Mouse (Mus musculus): Measurements from ENCODE around the gene Flt1. TPM values are rescaled to one million over a fixed set of nuclear protein-coding genes. Genes with fewer than 3 reads are reported as not detected.

Gene Flt1
- polyA plus RNA-seq, 1 experiment, result 3.6 TPM

- Histone ChIP-seq H3K4me1 (ENCODE audit: control insufficient read depth, insufficient read depth, insufficient read length, low read length) (peaks cover 3% of the 10 kb centered on the region), H3K27ac (ENCODE audit: insufficient read depth, low read depth, low read length) (peak overlapping the region; percentile 35), H3K27me3 (ENCODE audit: control insufficient read depth, insufficient read depth, low read length) (0 out of 2 replicates have a peak, but pooled peaks cover 3% of the 10 kb centered on the region), H3K4me3 (ENCODE audit: low read depth, low read length) (peak overlapping the region; percentile 55), H3K36me3 (ENCODE audit: control insufficient read depth, insufficient read depth, low read length) (no peaks in the 10 kb centered on the region)
- no peak; the same call in 1 of the 2 replicates for TF ChIP-seq POLR2A (IDR thresholded peaks at IDR 0.05; ENCODE audit: low read depth, low read length)
- peak; percentile 43; the same call in 1 of the 2 replicates for TF ChIP-seq CTCF (IDR thresholded peaks at IDR 0.05; ENCODE audit: extremely low read depth, insufficient read length, insufficient replicate concordance, low read depth, low read length)
- whole genome bisulfite sequencing, result 17% methylated on average over 12 of the region's 12 CpGs
Observed at GRCm38 (mm10) chr5:147757832-147758587, 32.2 kb upstream of the Flt1 start.

GRCm38 (mm10) chr5:147752914-147753341, 27.1 kb upstream of the Flt1 start:
- TF ChIP-seq CTCF (IDR thresholded peaks at IDR 0.05; ENCODE audit: extremely low read depth, insufficient read length, insufficient replicate concordance, low read depth, low read length), result no peak
- no peak for TF ChIP-seq POLR2A (IDR thresholded peaks at IDR 0.05; ENCODE audit: low read depth, low read length)
- H3K36me3 ChIP-seq (ENCODE audit: control insufficient read depth, insufficient read depth, low read length), result no peaks in the 10 kb centered on the region
- no peak overlapping the region for H3K27ac ChIP-seq (ENCODE audit: insufficient read depth, low read depth, low read length)
- H3K27me3 ChIP-seq (ENCODE audit: control insufficient read depth, insufficient read depth, low read length), result peaks cover 18% of the 10 kb centered on the region; the same call in 1 of the 2 replicates
- WGBS, result 4% methylated on average over 25 of the region's 25 CpGs
- no peaks in the 10 kb centered on the region; the same call in 1 of the 2 replicates for H3K4me1 ChIP-seq (ENCODE audit: control insufficient read depth, insufficient read depth, insufficient read length, low read length)
- H3K4me3 ChIP-seq (ENCODE audit: low read depth, low read length), result no peak overlapping the region

DNA sequence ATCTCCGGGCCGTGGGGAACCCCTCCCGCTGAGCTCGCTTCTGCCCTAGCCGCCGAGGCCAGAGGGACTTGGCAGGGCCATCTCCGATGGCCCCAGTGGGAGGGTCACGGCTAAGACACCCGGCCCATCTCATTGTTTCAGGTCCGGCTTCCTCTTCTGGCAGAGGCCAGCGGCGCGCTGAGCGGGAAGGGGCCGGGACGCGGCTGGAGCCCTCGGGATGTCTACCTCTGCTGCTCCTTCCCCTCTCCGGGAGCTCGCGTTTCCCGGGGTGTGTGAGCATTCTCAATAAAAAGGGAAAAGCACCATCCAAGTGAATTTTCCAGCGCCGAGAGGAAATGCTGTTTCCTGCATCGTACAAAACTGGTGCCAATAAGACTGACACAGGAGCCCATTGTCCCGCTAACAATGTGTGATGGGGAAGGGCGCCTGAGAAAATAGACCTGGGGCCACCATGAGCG, 25.9 kb upstream of the Flt1 start:
- peaks cover 18% of the 10 kb centered on the region; the same call in 1 of the 2 replicates for H3K27me3 ChIP-seq (ENCODE audit: control insufficient read depth, insufficient read depth, low read length)
- no peaks in the 10 kb centered on the region for H3K36me3 ChIP-seq (ENCODE audit: control insufficient read depth, insufficient read depth, low read length)
- no peaks in the 10 kb centered on the region; the same call in 1 of the 2 replicates for H3K4me1 ChIP-seq (ENCODE audit: control insufficient read depth, insufficient read depth, insufficient read length, low read length)
- no peak for TF ChIP-seq POLR2A (IDR thresholded peaks at IDR 0.05; ENCODE audit: low read depth, low read length)
- TF ChIP-seq CTCF (IDR thresholded peaks at IDR 0.05; ENCODE audit: extremely low read depth, insufficient read length, insufficient replicate concordance, low read depth, low read length), result no peak
- no peak overlapping the region for H3K4me3 ChIP-seq (ENCODE audit: low read depth, low read length)
- 4% methylated on average over 28 of the region's 28 CpGs for WGBS
- H3K27ac ChIP-seq (ENCODE audit: insufficient read depth, low read depth, low read length), result no peak overlapping the region

DNA sequence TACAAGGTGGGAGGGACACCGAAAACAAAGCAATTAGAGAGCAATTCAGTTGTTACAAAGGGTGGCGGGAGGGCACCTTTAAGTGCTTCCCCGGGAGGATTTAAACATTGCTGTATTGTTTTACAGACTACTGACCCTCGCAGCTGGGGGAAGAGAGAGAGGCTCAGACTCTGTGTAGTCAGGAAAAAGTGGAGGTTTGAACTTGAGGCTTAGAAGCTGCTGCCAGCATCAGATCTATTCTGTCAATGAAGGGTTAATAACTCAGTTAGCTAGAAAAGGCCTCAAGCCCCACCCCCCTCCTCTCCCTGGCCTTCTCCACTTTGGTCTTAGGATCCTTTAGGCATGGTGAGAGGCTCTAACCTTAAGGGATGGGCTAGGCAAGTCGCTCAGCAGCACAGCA, 24.2 kb upstream of the Flt1 start:
- no peak overlapping the region for H3K27ac ChIP-seq (ENCODE audit: insufficient read depth, low read depth, low read length)
- no peaks in the 10 kb centered on the region for H3K36me3 ChIP-seq (ENCODE audit: control insufficient read depth, insufficient read depth, low read length)
- no peaks in the 10 kb centered on the region; the same call in 1 of the 2 replicates for H3K4me1 ChIP-seq (ENCODE audit: control insufficient read depth, insufficient read depth, insufficient read length, low read length)
- WGBS, result 27% methylated on average over 5 of the region's 5 CpGs
- no peak for TF ChIP-seq POLR2A (IDR thresholded peaks at IDR 0.05; ENCODE audit: low read depth, low read length)
- TF ChIP-seq CTCF (IDR thresholded peaks at IDR 0.05; ENCODE audit: extremely low read depth, insufficient read length, insufficient replicate concordance, low read depth, low read length), result no peak
- H3K4me3 ChIP-seq (ENCODE audit: low read depth, low read length), result no peak overlapping the region
- H3K27me3 ChIP-seq (ENCODE audit: control insufficient read depth, insufficient read depth, low read length), result peaks cover 18% of the 10 kb centered on the region; the same call in 1 of the 2 replicates

GRCm38 (mm10) chr5:147748081-147748581, 22.3 kb upstream of the Flt1 start:
- TF ChIP-seq CTCF (IDR thresholded peaks at IDR 0.05; ENCODE audit: extremely low read depth, insufficient read length, insufficient replicate concordance, low read depth, low read length) (no peak), POLR2A (IDR thresholded peaks at IDR 0.05; ENCODE audit: low read depth, low read length) (no peak)
- Histone ChIP-seq H3K4me1 (ENCODE audit: control insufficient read depth, insufficient read depth, insufficient read length, low read length) (no peaks in the 10 kb centered on the region; the same call in 1 of the 2 replicates), H3K36me3 (ENCODE audit: control insufficient read depth, insufficient read depth, low read length) (no peaks in the 10 kb centered on the region), H3K27ac (ENCODE audit: insufficient read depth, low read depth, low read length) (no peak overlapping the region), H3K4me3 (ENCODE audit: low read depth, low read length) (no peak overlapping the region), H3K27me3 (ENCODE audit: control insufficient read depth, insufficient read depth, low read length) (peaks cover 16% of the 10 kb centered on the region; the same call in 1 of the 2 replicates)
- 19% methylated on average over 15 of the region's 15 CpGs for WGBS

- 84% methylated on average over 21 of the region's 21 CpGs for WGBS
Observed at GRCm38 (mm10) chr5:147744900-147745653, 19.3 kb upstream of the Flt1 start.

More at GRCm38 (mm10) chr5:147744900-147745653, 19.3 kb upstream of the Flt1 start:
- Histone ChIP-seq H3K4me3 (ENCODE audit: low read depth, low read length) (no peak overlapping the region), H3K36me3 (ENCODE audit: control insufficient read depth, insufficient read depth, low read length) (no peaks in the 10 kb centered on the region), H3K27ac (ENCODE audit: insufficient read depth, low read depth, low read length) (no peak overlapping the region), H3K27me3 (ENCODE audit: control insufficient read depth, insufficient read depth, low read length) (0 out of 2 replicates have a peak, but pooled peaks cover 4% of the 10 kb centered on the region), H3K4me1 (ENCODE audit: control insufficient read depth, insufficient read depth, insufficient read length, low read length) (no peaks in the 10 kb centered on the region)
- TF ChIP-seq POLR2A (IDR thresholded peaks at IDR 0.05; ENCODE audit: low read depth, low read length), result no peak
- TF ChIP-seq CTCF (IDR thresholded peaks at IDR 0.05; ENCODE audit: extremely low read depth, insufficient read length, insufficient replicate concordance, low read depth, low read length), result no peak
